Mouse (Mus musculus) layer of hippocampus, adult 8-10 months (tissue): ENCODE data around the gene Arntl. TPM values are rescaled to one million over a fixed set of nuclear protein-coding genes. Genes with fewer than 3 reads are reported as not detected.
"Not testable (repeated sequence)": the region's sequence is repeated elsewhere in the genome, so short reads cannot be mapped to it uniquely, and the experiment has no call there.

Source experiments
- DNase-seq, 2 experiments: peaks; one replicate each; pipeline ENCODE4 v3.0.0; 2022; ENCODE audit warnings: low spot score in 2 of 2
- total RNA-seq, 4 experiments: library from RNA; stranded (reverse); gene quantifications; 2 replicates each; pipeline ENCODE4 v1.2.4; 2022

The Arntl gene
- total RNA-seq, 4 experiments from 2014 or later: 28.3 to 37.8 (median 31.9) TPM

GRCm38 (mm10) chr7:113249134-113249825 lies 42.0 kb downstream of the Arntl start:
- peak; percentile 85 to 87 for DNase-seq

GRCm38 (mm10) chr7:113250433-113250991 lies 43.2 kb downstream of the Arntl start:
- DNase-seq: peak in 1 of 2 experiments; percentile 33

- no peak for DNase-seq
Observed at GRCm38 (mm10) chr7:113251001-113251400, 43.7 kb downstream of the Arntl start.

GRCm38 (mm10) chr7:113251554-113251953 lies 44.3 kb downstream of the Arntl start:
- DNase-seq: no peak

GRCm38 (mm10) chr7:113253777-113254405 lies 46.6 kb downstream of the Arntl start:
- DNase-seq: no peak

GRCm38 (mm10) chr7:113256046-113256445 lies 48.8 kb downstream of the Arntl start:
- peak in 1 of 2 experiments; percentile 47 for DNase-seq

- DNase-seq: no peak
Observed at GRCm38 (mm10) chr7:113258430-113258829, 51.2 kb downstream of the Arntl start.

- no peak for DNase-seq
Observed at GRCm38 (mm10) chr7:113260321-113261167, 53.3 kb downstream of the Arntl start.

GRCm38 (mm10) chr7:113261690-113262089 lies 54.4 kb downstream of the Arntl start:
- no peak for DNase-seq

GRCm38 (mm10) chr7:113262510-113263467 lies 55.5 kb downstream of the Arntl start:
- not testable (repeated sequence) for DNase-seq

- DNase-seq: no peak
Observed at GRCm38 (mm10) chr7:113263990-113264389, 56.7 kb downstream of the Arntl start.

- peak; percentile 52 to 61 for DNase-seq
Observed at GRCm38 (mm10) chr7:113268287-113268686, 61.0 kb downstream of the Arntl start.

GRCm38 (mm10) chr7:113269081-113269480 lies 61.8 kb downstream of the Arntl start:
- no peak for DNase-seq

GRCm38 (mm10) chr7:113269921-113270320 lies 62.7 kb downstream of the Arntl start:
- DNase-seq: no peak

GRCm38 (mm10) chr7:113270551-113270950 lies 63.3 kb downstream of the Arntl start:
- no peak for DNase-seq

- DNase-seq: no peak
Observed at GRCm38 (mm10) chr7:113270991-113271390, 63.7 kb downstream of the Arntl start.

GRCm38 (mm10) chr7:113272338-113272997 lies 65.2 kb downstream of the Arntl start:
- no peak for DNase-seq

GRCm38 (mm10) chr7:113277245-113277644 lies 70.0 kb downstream of the Arntl start:
- DNase-seq: no peak

GRCm38 (mm10) chr7:113278493-113278892 lies 71.2 kb downstream of the Arntl start:
- DNase-seq: no peak

- no peak for DNase-seq
Observed at GRCm38 (mm10) chr7:113279246-113279645, 72.0 kb downstream of the Arntl start.
